Comparison of ENCODE assay signal across 8 mouse cellular contexts in genomic region chr17:78562768-78563660, GRCm38 (mm10). TPM values are rescaled to one million over a fixed set of nuclear protein-coding genes. Genes with fewer than 3 reads are reported as not detected.
DNase-seq lines count a peak whose midpoint lies in the region; ATAC-seq lines count a peak whose summit lies in the region.

No protein-coding gene starts in this region.

- no peaks in the 10 kb centered on the region for H3K9me3 ChIP-seq in midbrain, embryonic 14.5 days (ENCODE audit: control insufficient read depth, low read length)
- no peaks in the 10 kb centered on the region for H3K9me3 ChIP-seq in midbrain, embryonic 16.5 days (replicated peaks; ENCODE audit: control insufficient read depth, low read length, poor library complexity, severe bottlenecking)
- H3K9me3 ChIP-seq in stomach, embryonic 16.5 days (replicated peaks; ENCODE audit: control insufficient read depth, low read length): no peaks in the 10 kb centered on the region

- no peaks in the 10 kb centered on the region for H3K36me3 ChIP-seq in midbrain, embryonic 14.5 days (ENCODE audit: control insufficient read depth, insufficient read depth, low read length)
- H3K36me3 ChIP-seq in midbrain, embryonic 16.5 days (ENCODE audit: control insufficient read depth, insufficient read depth, low read length): no peaks in the 10 kb centered on the region
- H3K36me3 ChIP-seq in stomach, embryonic 16.5 days (ENCODE audit: control insufficient read depth, insufficient read depth, low read length): no peaks in the 10 kb centered on the region

- H3K27me3 ChIP-seq in midbrain, embryonic 14.5 days (ENCODE audit: control insufficient read depth, insufficient read depth, low read length): no peaks in the 10 kb centered on the region
- H3K27me3 ChIP-seq in midbrain, embryonic 16.5 days (ENCODE audit: control insufficient read depth, insufficient read depth, low read depth, low read length): no peaks in the 10 kb centered on the region
- H3K27me3 ChIP-seq in stomach, embryonic 16.5 days (ENCODE audit: control insufficient read depth, insufficient read depth, low read length): no peaks in the 10 kb centered on the region

- H3K27ac ChIP-seq in midbrain, embryonic 14.5 days (replicated peaks; ENCODE audit: low read depth, low read length): no peak overlapping the region
- H3K27ac ChIP-seq in midbrain, embryonic 16.5 days (ENCODE audit: low read length): no peak overlapping the region
- H3K27ac ChIP-seq in stomach, embryonic 16.5 days (ENCODE audit: low read length): no peak overlapping the region

- H3K4me1 ChIP-seq in midbrain, embryonic 14.5 days (ENCODE audit: control insufficient read depth, insufficient read depth, low read length): 0 out of 2 replicates have a peak, but pooled peaks cover 4% of the 10 kb centered on the region
- H3K4me1 ChIP-seq in midbrain, embryonic 16.5 days (ENCODE audit: control insufficient read depth, insufficient read depth, low read length): peaks cover 2% of the 10 kb centered on the region; the same call in 1 of the 2 replicates
- H3K4me1 ChIP-seq in stomach, embryonic 16.5 days (ENCODE audit: control insufficient read depth, insufficient read depth, low read length): no peaks in the 10 kb centered on the region

- 50% methylated on average over 18 of the region's 18 CpGs for WGBS in midbrain, embryonic 14.5 days
- WGBS in midbrain, embryonic 16.5 days: 38% methylated on average over 18 of the region's 18 CpGs
- WGBS in stomach, embryonic 16.5 days: 24% methylated on average over 18 of the region's 18 CpGs

- DNase-seq in midbrain, embryonic 14.5 days: peak; percentile 19
- DNase-seq in gastrocnemius, postnatal 10 days: peak; percentile 17
- DNase-seq in kidney, postnatal 14 days: peak; percentile 7
- no peak for DNase-seq in cerebellum, adult 11-12 months
- DNase-seq in spleen, postnatal 10 days (ENCODE audit: low spot score in 2 of 2): no peak
- no peak for DNase-seq in layer of hippocampus, postnatal 10 days (ENCODE audit: low spot score in 2 of 2)

- H3K4me2 ChIP-seq in midbrain, embryonic 14.5 days (ENCODE audit: low read length): no peak overlapping the region
- no peak overlapping the region for H3K4me2 ChIP-seq in midbrain, embryonic 16.5 days (ENCODE audit: low read length)
- H3K4me2 ChIP-seq in stomach, embryonic 16.5 days (ENCODE audit: low read depth, low read length): peak overlapping the region; percentile 32; the same call in 1 of the 2 replicates

- H3K4me3 ChIP-seq in midbrain, embryonic 14.5 days (replicated peaks; ENCODE audit: low read depth, low read length): no peak overlapping the region
- H3K4me3 ChIP-seq in midbrain, embryonic 16.5 days (ENCODE audit: low read depth, low read length): no peak overlapping the region
- no peak overlapping the region; the same call in 1 of the 2 replicates for H3K4me3 ChIP-seq in stomach, embryonic 16.5 days (replicated peaks; ENCODE audit: low read length)

- ATAC-seq in midbrain, embryonic 14.5 days (ENCODE audit: low FRiP score, low TSS enrichment): no peak
- ATAC-seq in midbrain, embryonic 16.5 days: no peak
- ATAC-seq in stomach, embryonic 16.5 days (ENCODE audit: insufficient read depth, low FRiP score): peak; percentile 76

- no peak overlapping the region for H3K9ac ChIP-seq in midbrain, embryonic 14.5 days (replicated peaks; ENCODE audit: low read length)
- no peak overlapping the region for H3K9ac ChIP-seq in midbrain, embryonic 16.5 days (ENCODE audit: low read depth, low read length)
- no peak overlapping the region for H3K9ac ChIP-seq in stomach, embryonic 16.5 days (ENCODE audit: low read length)

RNA-seq across cellular contexts. Expression of gene Vit, which starts 55.1 kb away (rescaled TPM):
- polyA plus RNA-seq in midbrain, embryonic 14.5 days (2014; fragmentation: Nextera tagmentation; extraction: Ambion mirVana): 4.2 and 6.4 TPM in 2 replicates
- polyA plus RNA-seq in midbrain, embryonic 16.5 days (2015; fragmentation: Nextera tagmentation; extraction: Ambion mirVana): 13.1 and 15.1 TPM in 2 replicates
- 1 to 10 TPM; 2.3 to 2.7 TPM for total RNA-seq in gastrocnemius, postnatal 10 days (2021)
- polyA plus RNA-seq in stomach, embryonic 16.5 days (2015; fragmentation: Nextera tagmentation; extraction: Ambion mirVana): 0.26 and 0.40 TPM in 2 replicates
- 1 to 10 TPM; 8.4 to 9.0 TPM for total RNA-seq in layer of hippocampus, postnatal 10 days (2021)

Comparison
In these comparisons a context has a peak if more than half of its experiments do, and no peak if none do; other contexts are left out.
1. DNase-seq: peak in midbrain, embryonic 14.5 days (single experiment), gastrocnemius, postnatal 10 days (single experiment) and kidney, postnatal 14 days (single experiment); none in cerebellum, adult 11-12 months (single experiment), spleen, postnatal 10 days (0 of 2) and layer of hippocampus, postnatal 10 days (0 of 2).